Comparison of ENCODE assay signal across 8 mouse cellular contexts in genomic region chr1:127496737-127497543, GRCm38 (mm10).
DNase-seq lines count a peak whose midpoint lies in the region; ATAC-seq and TF ChIP-seq lines count a peak whose summit lies in the region.

No protein-coding gene starts in this region.

- H3K9me3 ChIP-seq in heart, embryonic 13.5 days: no peaks in the 10 kb centered on the region
- H3K9me3 ChIP-seq in kidney, embryonic 16.5 days (ENCODE audit: low read length): no peaks in the 10 kb centered on the region

- no peak overlapping the region for H3K4me3 ChIP-seq in cortical plate, adult 2 months (ENCODE audit: insufficient read depth, low read length)
- H3K4me3 ChIP-seq in heart, embryonic 13.5 days: no peak overlapping the region
- H3K4me3 ChIP-seq in kidney, embryonic 16.5 days (ENCODE audit: low read length): no peak overlapping the region

- H3K4me1 ChIP-seq in cortical plate, adult 2 months (ENCODE audit: control insufficient read depth, insufficient read depth, low read length): no peaks in the 10 kb centered on the region
- peaks cover 11% of the 10 kb centered on the region; the same call in 1 of the 2 replicates for H3K4me1 ChIP-seq in heart, embryonic 13.5 days
- H3K4me1 ChIP-seq in kidney, embryonic 16.5 days (ENCODE audit: insufficient read depth, low read length): no peaks in the 10 kb centered on the region

- H3K27ac ChIP-seq in cortical plate, adult 2 months (ENCODE audit: insufficient read depth, low read length): no peak overlapping the region
- no peak overlapping the region for H3K27ac ChIP-seq in heart, embryonic 13.5 days (replicated peaks)
- H3K27ac ChIP-seq in kidney, embryonic 16.5 days (ENCODE audit: low read length): no peak overlapping the region

- WGBS in heart, embryonic 13.5 days: 31% methylated on average over 9 of the region's 9 CpGs
- WGBS in kidney, embryonic 16.5 days: 35% methylated on average over 9 of the region's 9 CpGs

- no peak overlapping the region for H3K4me2 ChIP-seq in heart, embryonic 13.5 days
- no peak overlapping the region for H3K4me2 ChIP-seq in kidney, embryonic 16.5 days (replicated peaks; ENCODE audit: low read depth, low read length)

- TF ChIP-seq POLR2A in cortical plate, adult 2 months (IDR thresholded peaks at IDR 0.05; ENCODE audit: extremely low read depth, insufficient read depth, low read length): no peak

- no peaks in the 10 kb centered on the region for H3K36me3 ChIP-seq in heart, embryonic 13.5 days
- no peaks in the 10 kb centered on the region for H3K36me3 ChIP-seq in kidney, embryonic 16.5 days (ENCODE audit: insufficient read depth, low read length)

- TF ChIP-seq CTCF in cortical plate, adult 2 months (IDR thresholded peaks at IDR 0.05; ENCODE audit: extremely low read depth, insufficient read depth, low read length): peak; percentile 99

- no peak overlapping the region for H3K9ac ChIP-seq in heart, embryonic 13.5 days
- H3K9ac ChIP-seq in kidney, embryonic 16.5 days (replicated peaks; ENCODE audit: low read length): no peak overlapping the region

- DNase-seq in gastrocnemius, adult 18-20 months (ENCODE audit: low spot score): peak; percentile 39
- DNase-seq in gastrocnemius, postnatal 25 days: no peak
- DNase-seq in adrenal gland, adult (ENCODE audit: inconsistent age in 2 of 2, low spot score in 1 of 2): peak; percentile 54 to 85
- peak; percentile 53 to 73 for DNase-seq in lung, postnatal 4 days
- peak; percentile 26 for DNase-seq in retina, adult 2 months (ENCODE audit: low read depth, low spot score)

- peak; percentile 18; the same call in 1 of the 2 replicates for ATAC-seq in heart, embryonic 13.5 days (ENCODE audit: extremely low read depth, insufficient number of reproducible peaks, low FRiP score, low TSS enrichment)
- peak; percentile 83 for ATAC-seq in kidney, embryonic 16.5 days (ENCODE audit: low FRiP score, low TSS enrichment)

- H3K27me3 ChIP-seq in heart, embryonic 13.5 days (replicated peaks): no peaks in the 10 kb centered on the region
- no peaks in the 10 kb centered on the region; the same call in 1 of the 2 replicates for H3K27me3 ChIP-seq in kidney, embryonic 16.5 days (ENCODE audit: insufficient read depth, low read length)
